Comparison of ENCODE assay signal across 30 mouse cellular contexts in genomic region chr1:178382165-178382564, GRCm38 (mm10). TPM values are rescaled to one million over a fixed set of nuclear protein-coding genes. Genes with fewer than 3 reads are reported as not detected.
DNase-seq lines count a peak whose midpoint lies in the region; ATAC-seq and TF ChIP-seq lines count a peak whose summit lies in the region.
"Had no signal": no experiment of that assay in that cellular context is flagged by ENCODE, and none has a peak within 500 bp of the region (broad histone marks: within the 10 kb centered on the region; RNA-seq: fewer than 3 reads in every experiment).

No protein-coding gene starts in this region.

- H3K79me2 ChIP-seq in heart, adult 2 months (replicated peaks; ENCODE audit: control insufficient read depth, insufficient read depth, low read length), result no peaks in the 10 kb centered on the region

- no peak overlapping the region for H3K9ac ChIP-seq in heart, adult 2 months (ENCODE audit: low read depth, low read length)
- H3K9ac ChIP-seq in lung, postnatal 0 days (replicated peaks; ENCODE audit: low read depth), result no peak overlapping the region
- H3K9ac ChIP-seq in stomach, postnatal 0 days (ENCODE audit: low read length), result no peak overlapping the region
- no peak overlapping the region for H3K9ac ChIP-seq in intestine, embryonic 15.5 days
- H3K9ac ChIP-seq: embryonic facial prominence, embryonic 15.5 days; forebrain, postnatal 0 days; heart, embryonic 13.5 days; hindbrain, embryonic 14.5 days; limb, embryonic 13.5 days; liver, embryonic 13.5 days had no signal

- TF ChIP-seq CTCF in heart, adult 2 months (IDR thresholded peaks at IDR 0.05), result no peak
- TF ChIP-seq CTCF in lung, postnatal 0 days (IDR thresholded peaks at IDR 0.05), result no peak
- no peak for TF ChIP-seq CTCF in stomach, postnatal 0 days (IDR thresholded peaks at IDR 0.05; ENCODE audit: low read depth)

- no peaks in the 10 kb centered on the region for H3K9me3 ChIP-seq in lung, postnatal 0 days (ENCODE audit: low read length)
- H3K9me3 ChIP-seq in stomach, postnatal 0 days (ENCODE audit: control insufficient read depth, low read length), result no peaks in the 10 kb centered on the region
- no peaks in the 10 kb centered on the region for H3K9me3 ChIP-seq in intestine, embryonic 15.5 days
- H3K9me3 ChIP-seq: embryonic facial prominence, embryonic 15.5 days; heart, embryonic 13.5 days; limb, embryonic 13.5 days; liver, embryonic 13.5 days; midbrain, embryonic 10.5 days had no signal

- no peak overlapping the region for H3K4me2 ChIP-seq in lung, postnatal 0 days (replicated peaks; ENCODE audit: low read depth, low read length)
- H3K4me2 ChIP-seq in stomach, postnatal 0 days (replicated peaks; ENCODE audit: low read depth), result no peak overlapping the region
- H3K4me2 ChIP-seq in intestine, embryonic 15.5 days (replicated peaks), result no peak overlapping the region
- H3K4me2 ChIP-seq: embryonic facial prominence, embryonic 15.5 days; heart, embryonic 13.5 days; hindbrain, embryonic 14.5 days; limb, embryonic 13.5 days; liver, embryonic 13.5 days had no signal

- DNase-seq in heart, adult 2 months, result no peak
- DNase-seq in heart, postnatal 14 days, result no peak
- peak; percentile 54 for DNase-seq in lung, postnatal 0 days (ENCODE audit: low spot score)
- DNase-seq in lung, postnatal 36 days, result no peak
- no peak for DNase-seq in stomach, postnatal 0 days (ENCODE audit: low spot score)
- DNase-seq in kidney, adult 11 months, result no peak
- DNase-seq: adrenal gland, adult 8-10 months; cerebellum, adult 18-20 months; cerebellum, postnatal 25 days; embryo, embryonic 11 days; forebrain, postnatal 0 days; heart, adult 11 months; heart, postnatal 4 days; kidney, adult 8-10 months; kidney, postnatal 14 days; liver, embryonic 13.5 days; lung, adult 2 months; right cerebral cortex, adult 18-20 months; right cerebral cortex, postnatal 4 days; thymus, adult 2 months; thymus, postnatal 4 days had no signal

- TF ChIP-seq EP300 in heart, adult 2 months (IDR thresholded peaks at IDR 0.05; ENCODE audit: insufficient read depth, low read depth, low read length), result no peak
- TF ChIP-seq EP300 in lung, postnatal 0 days (IDR thresholded peaks at IDR 0.05), result no peak
- TF ChIP-seq EP300 in stomach, postnatal 0 days (optimal IDR thresholded peaks at IDR 0.05), result no peak

- peak overlapping the region; percentile 0; the same call in 1 of the 2 replicates for H3K27ac ChIP-seq in heart, adult 2 months
- no peak overlapping the region for H3K27ac ChIP-seq in lung, postnatal 0 days (ENCODE audit: low read length)
- H3K27ac ChIP-seq in stomach, postnatal 0 days (replicated peaks), result peak overlapping the region; percentile 41; the same call in 1 of the 2 replicates
- H3K27ac ChIP-seq in intestine, embryonic 15.5 days, result no peak overlapping the region
- H3K27ac ChIP-seq: embryonic facial prominence, embryonic 15.5 days; heart, embryonic 13.5 days; hindbrain, embryonic 14.5 days; limb, embryonic 13.5 days; liver, embryonic 13.5 days; midbrain, embryonic 10.5 days had no signal

- peaks cover 3% of the 10 kb centered on the region; the same call in 1 of the 2 replicates for H3K36me3 ChIP-seq in heart, adult 2 months (ENCODE audit: control insufficient read depth, insufficient read depth, low read length)
- no peaks in the 10 kb centered on the region for H3K36me3 ChIP-seq in lung, postnatal 0 days (ENCODE audit: insufficient read depth, low read length)
- H3K36me3 ChIP-seq in stomach, postnatal 0 days (ENCODE audit: control insufficient read depth, insufficient read depth, low read length), result no peaks in the 10 kb centered on the region
- no peaks in the 10 kb centered on the region for H3K36me3 ChIP-seq in intestine, embryonic 15.5 days
- H3K36me3 ChIP-seq: embryonic facial prominence, embryonic 15.5 days; heart, embryonic 13.5 days; limb, embryonic 13.5 days; liver, embryonic 13.5 days; midbrain, embryonic 10.5 days had no signal

- no peak overlapping the region for H3K4me3 ChIP-seq in heart, adult 2 months
- H3K4me3 ChIP-seq in lung, postnatal 0 days (ENCODE audit: low read depth, low read length), result no peak overlapping the region
- H3K4me3 ChIP-seq in stomach, postnatal 0 days (ENCODE audit: low read depth, low read length), result no peak overlapping the region
- H3K4me3 ChIP-seq in intestine, embryonic 15.5 days (replicated peaks), result no peak overlapping the region
- H3K4me3 ChIP-seq: embryonic facial prominence, embryonic 15.5 days; heart, embryonic 13.5 days; limb, embryonic 13.5 days; liver, embryonic 13.5 days; midbrain, embryonic 10.5 days had no signal

- TF ChIP-seq POLR2A in heart, adult 2 months (IDR thresholded peaks at IDR 0.05; ENCODE audit: insufficient read depth, low read depth, low read length), result no peak

- intact Hi-C loops in heart, adult 2 months (cut with DNase I), result no loop called here
- intact Hi-C loops in heart, postnatal 14 days (cut with DNase I), result no loop called here

- peak; percentile 71 for ATAC-seq in lung, postnatal 0 days
- peak; percentile 42; the same call in 1 of the 2 replicates for ATAC-seq in granulocyte monocyte progenitor cell, adult 5-6 weeks (replicated peaks; ENCODE audit: poor library complexity, severe bottlenecking)
- no peak for ATAC-seq in stomach, postnatal 0 days (ENCODE audit: low FRiP score, low TSS enrichment)
- ATAC-seq in intestine, embryonic 15.5 days, result no peak
- ATAC-seq: forebrain, postnatal 0 days; inflammation-experienced regulatory T-cells, adult 6 months; midbrain, embryonic 16.5 days had no signal

- H3K4me1 ChIP-seq in heart, adult 2 months (ENCODE audit: control insufficient read depth, insufficient read depth, low read length), result no peaks in the 10 kb centered on the region
- H3K4me1 ChIP-seq in lung, postnatal 0 days (ENCODE audit: insufficient read depth, low read depth, low read length), result no peaks in the 10 kb centered on the region
- H3K4me1 ChIP-seq in stomach, postnatal 0 days (replicated peaks; ENCODE audit: control insufficient read depth, insufficient read depth), result no peaks in the 10 kb centered on the region
- H3K4me1 ChIP-seq in intestine, embryonic 15.5 days (replicated peaks), result no peaks in the 10 kb centered on the region
- H3K4me1 ChIP-seq: embryonic facial prominence, embryonic 15.5 days; limb, embryonic 13.5 days; midbrain, embryonic 10.5 days had no signal

- no peaks in the 10 kb centered on the region for H3K27me3 ChIP-seq in heart, adult 2 months (ENCODE audit: control insufficient read depth, insufficient read depth, low read length)
- no peaks in the 10 kb centered on the region for H3K27me3 ChIP-seq in lung, postnatal 0 days (replicated peaks; ENCODE audit: insufficient read depth, low read length)
- no peaks in the 10 kb centered on the region for H3K27me3 ChIP-seq in stomach, postnatal 0 days (ENCODE audit: control insufficient read depth, insufficient read depth, low read length)
- H3K27me3 ChIP-seq in intestine, embryonic 15.5 days (replicated peaks), result no peaks in the 10 kb centered on the region
- H3K27me3 ChIP-seq: embryonic facial prominence, embryonic 15.5 days; heart, embryonic 13.5 days; limb, embryonic 13.5 days; liver, embryonic 13.5 days had no signal

RNA-seq across cellular contexts. Expression of gene Efcab2, which starts 23.7 kb away (rescaled TPM):
- total RNA-seq in heart, adult 2 months (2021), result 100 to 1,000 TPM in 1 of 2 experiments, 10 to 100 TPM in 1; 94.1 to 112 TPM
- 11.4 and 32.0 TPM in 2 replicates for polyA plus RNA-seq in heart, adult 2 months (2012; rRNA removed)
- 10 to 100 TPM; 49.9 to 50.0 TPM for total RNA-seq in heart, postnatal 14 days (2021)
- 5.3 and 6.3 TPM in 2 replicates for polyA plus RNA-seq in lung, postnatal 0 days (2015; fragmentation: Nextera tagmentation; extraction: Ambion mirVana)
- total RNA-seq in granulocyte monocyte progenitor cell, adult 5-6 weeks (2014; fragmentation: Nextera tagmentation), result 3.1 TPM in 2 replicates
- 2.3 and 4.0 TPM in 2 replicates for total RNA-seq in granulocyte monocyte progenitor cell, adult 5-6 weeks (2017)
- 3.5 and 3.7 TPM in 2 replicates for polyA plus RNA-seq in stomach, postnatal 0 days (2015; fragmentation: Nextera tagmentation; extraction: Ambion mirVana)
- 7.3 and 8.6 TPM in 2 replicates for polyA plus RNA-seq in intestine, embryonic 15.5 days (2015; fragmentation: Nextera tagmentation; extraction: Ambion mirVana)

RNA-seq across cellular contexts. Expression of gene Hnrnpu, which starts 44.6 kb away (rescaled TPM):
- total RNA-seq in heart, adult 2 months (2021), result 100 to 1,000 TPM; 167 to 176 TPM
- polyA plus RNA-seq in heart, adult 2 months (2012; rRNA removed), result 27.3 and 52.4 TPM in 2 replicates
- total RNA-seq in heart, postnatal 14 days (2021), result 100 to 1,000 TPM; 212 to 218 TPM
- 116 and 164 TPM in 2 replicates for polyA plus RNA-seq in lung, postnatal 0 days (2015; fragmentation: Nextera tagmentation; extraction: Ambion mirVana)
- 580 and 661 TPM in 2 replicates for total RNA-seq in granulocyte monocyte progenitor cell, adult 5-6 weeks (2014; fragmentation: Nextera tagmentation)
- total RNA-seq in granulocyte monocyte progenitor cell, adult 5-6 weeks (2017), result 553 and 618 TPM in 2 replicates
- 129 and 147 TPM in 2 replicates for polyA plus RNA-seq in stomach, postnatal 0 days (2015; fragmentation: Nextera tagmentation; extraction: Ambion mirVana)
- 300 and 379 TPM in 2 replicates for polyA plus RNA-seq in intestine, embryonic 15.5 days (2015; fragmentation: Nextera tagmentation; extraction: Ambion mirVana)

Comparison
In these comparisons a context has a peak if more than half of its experiments do, and no peak if none do; other contexts are left out.
1. H3K27ac ChIP-seq: peak in heart, adult 2 months (single experiment) and stomach, postnatal 0 days (single experiment); none in lung, postnatal 0 days (single experiment) and intestine, embryonic 15.5 days (single experiment).
2. ATAC-seq: peak in lung, postnatal 0 days (single experiment) and granulocyte monocyte progenitor cell, adult 5-6 weeks (single experiment); none in stomach, postnatal 0 days (single experiment) and intestine, embryonic 15.5 days (single experiment).